Mouse (Mus musculus) layer of hippocampus, postnatal 10 days (tissue): Measurements from ENCODE around the gene Ywhaq. TPM values are rescaled to one million over a fixed set of nuclear protein-coding genes. Genes with fewer than 3 reads are reported as not detected.

ENCODE experiments used
- total RNA-seq, 2 experiments: library from RNA; stranded (reverse); gene quantifications; 2 replicates each; pipeline ENCODE4 v1.2.3; 2021

Gene Ywhaq
- total RNA-seq, 2 experiments from 2014 or later = 644 to 671 TPM

Other genes with a start within 250 kb of the Ywhaq start
- gene Cpsf3, start 132.2 kb downstream of the Ywhaq start, total RNA-seq = 10 to 100 TPM; 53.1 to 56.8 TPM
- gene Itgb1bp1, start 131.4 kb downstream of the Ywhaq start, total RNA-seq = 10 to 100 TPM; 39.5 to 43.0 TPM
- 10 to 100 TPM; 17.8 to 20.6 TPM for gene Iah1, start 101.2 kb downstream of the Ywhaq start, total RNA-seq
- 10 to 100 TPM; 21.5 to 26.4 TPM for gene Adam17, start 44.0 kb downstream of the Ywhaq start, total RNA-seq